Mouse (Mus musculus) neural tube, embryonic 15.5 days (tissue): ENCODE data around the gene Gast. TPM values are rescaled to one million over a fixed set of nuclear protein-coding genes. Genes with fewer than 3 reads are reported as not detected.
"Not testable (repeated sequence)": the region's sequence is repeated elsewhere in the genome, so short reads cannot be mapped to it uniquely, and the experiment has no call there.

Source experiments
- ATAC-seq: fragments of 200-750 bp; cut with Nextera tagmentation; 2 replicates; pipeline ENCODE4 v1.8.0; 2017; ENCODE audit warnings: mild to moderate bottlenecking, moderate TSS enrichment, moderate library complexity; ENCODE audit not compliant: low FRiP score
- H3K27ac ChIP-seq: fragments of 300-500 bp; sonication (generic); replicated peaks from 2 replicates; pipeline ENCODE4 v1.5.1; 2015; ENCODE audit warnings: mild to moderate bottlenecking, inconsistent platforms
- H3K27me3 ChIP-seq: fragments of 300-500 bp; sonication (generic); replicated peaks from 2 replicates; pipeline ENCODE4 v1.6.1; 2015; ENCODE audit warnings: inconsistent platforms
- H3K36me3 ChIP-seq: fragments of 300-500 bp; sonication (generic); 2 replicates; pipeline ENCODE4 v1.6.1; 2015; ENCODE audit warnings: inconsistent platforms
- H3K4me1 ChIP-seq: fragments of 300-500 bp; sonication (generic); 2 replicates; pipeline ENCODE4 v1.6.1; 2015; ENCODE audit warnings: inconsistent platforms
- H3K4me2 ChIP-seq: fragments of 300-500 bp; sonication (generic); 2 replicates; pipeline ENCODE4 v1.6.1; 2015; ENCODE audit warnings: inconsistent platforms, mild to moderate bottlenecking, moderate library complexity
- H3K4me3 ChIP-seq: fragments of 300-500 bp; sonication (generic); replicated peaks from 2 replicates; pipeline ENCODE4 v1.5.1; 2015; ENCODE audit warnings: mild to moderate bottlenecking, inconsistent platforms
- H3K9ac ChIP-seq: fragments of 300-500 bp; sonication (generic); replicated peaks from 2 replicates; pipeline ENCODE4 v1.6.1; 2015; ENCODE audit warnings: mild to moderate bottlenecking, inconsistent platforms
- H3K9me3 ChIP-seq: fragments of 300-500 bp; sonication (generic); replicated peaks from 2 replicates; pipeline ENCODE4 v1.6.1; 2016; ENCODE audit warnings: inconsistent platforms
- WGBS: fragments of 180-500 bp; shearing (Covaris S2); methylation state at CpG from one replicate; pipeline ENCODE4 v1.1.7; 2015; ENCODE audit warnings: mixed read lengths; 5-methylcytosine and 5-hydroxymethylcytosine counted together
- polyA plus RNA-seq: library from polyadenylated mRNA; unstranded; fragments of >200 nt; fragmentation: Nextera tagmentation; extraction: Ambion mirVana; gene quantifications from 2 replicates; pipeline ENCODE4 v1.2.1, GENCODE M21; 2015

Gast gene
- polyA plus RNA-seq, 1 experiment from 2014 or later, result not detected

DNA sequence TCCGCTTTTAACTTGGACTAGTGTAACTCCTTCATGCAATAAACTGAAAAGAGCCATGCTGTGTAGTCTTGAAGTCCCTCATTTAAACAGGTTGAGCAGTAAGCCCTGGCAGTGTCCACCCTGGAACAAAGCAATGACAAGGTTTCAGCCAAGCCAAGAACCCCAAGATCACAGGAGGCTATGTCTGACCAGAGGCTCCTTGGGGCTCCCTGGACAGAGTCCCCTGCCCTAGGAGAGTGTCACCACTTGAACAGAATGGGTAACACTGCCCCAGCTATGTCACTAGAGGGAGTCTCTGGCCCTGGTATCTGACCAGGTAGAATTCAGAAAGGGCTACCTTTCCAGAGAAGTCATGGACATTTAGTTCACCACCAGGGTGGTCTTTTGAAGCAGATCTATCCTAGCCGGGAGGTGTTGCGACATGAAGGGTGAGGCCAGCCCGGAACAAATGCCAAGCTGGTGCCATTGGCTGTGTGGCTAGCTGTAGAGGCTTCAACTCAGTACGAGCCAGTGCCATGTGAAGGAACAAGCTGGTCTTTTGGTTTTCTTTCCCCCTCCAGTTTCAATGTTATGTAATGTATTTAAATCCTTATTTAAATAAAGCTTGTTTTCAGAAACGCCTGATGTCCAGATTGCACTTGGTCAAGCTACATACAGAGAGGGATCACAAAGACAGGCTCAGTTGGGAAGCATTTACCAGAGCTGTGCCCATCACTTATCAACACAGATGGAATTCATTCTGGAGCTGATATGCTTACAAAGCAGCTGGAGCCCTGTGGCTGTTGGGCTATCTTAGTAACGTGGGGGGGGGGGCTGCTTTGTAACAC is 12.5 kb upstream of the Gast start:
- not testable (repeated sequence) for H3K9ac ChIP-seq, ATAC-seq, H3K27ac ChIP-seq, H3K27me3 ChIP-seq, H3K4me2 ChIP-seq, H3K9me3 ChIP-seq
- 86% methylated on average over 7 of the region's 7 CpGs for WGBS
- peaks cover 17% of the 10 kb centered on the region for H3K36me3 ChIP-seq
- peaks cover 18% of the 10 kb centered on the region for H3K4me1 ChIP-seq
- H3K4me3 ChIP-seq, result 0 out of 2 replicates have a peak overlapping the region, but pooled peaks have one; percentile 6

DNA sequence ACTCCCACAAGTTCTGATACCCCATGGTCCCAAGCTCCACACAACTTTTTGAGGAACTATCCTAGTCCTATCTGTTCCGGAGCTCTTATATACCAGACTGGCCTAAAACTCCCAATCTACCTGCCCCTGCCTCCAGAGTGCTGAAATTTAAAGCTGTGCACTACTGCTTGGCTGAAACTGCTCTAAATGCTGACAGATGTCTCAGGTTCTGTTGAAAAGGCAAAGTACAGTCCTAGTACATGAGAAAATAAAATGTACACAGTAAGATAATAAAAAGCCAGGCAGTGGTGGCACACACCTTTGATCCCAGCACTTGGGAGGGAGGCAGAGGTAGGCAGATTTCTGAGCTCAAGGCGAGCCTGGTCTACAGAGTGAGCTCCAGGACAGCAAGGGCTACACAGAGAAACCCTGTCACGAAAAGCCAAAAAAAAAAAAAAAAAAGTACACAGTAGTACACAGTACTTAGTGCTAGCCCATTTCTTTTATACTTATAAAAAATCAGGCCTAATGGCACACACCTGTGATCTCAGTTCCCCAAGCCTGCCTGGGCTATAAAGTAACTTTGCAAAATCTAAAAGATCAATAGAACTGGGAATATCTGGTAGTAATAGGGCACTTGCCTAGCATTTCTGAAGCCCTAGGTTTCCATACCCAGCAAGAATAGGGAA is 11.5 kb upstream of the Gast start:
- peaks cover 17% of the 10 kb centered on the region for H3K36me3 ChIP-seq
- H3K27ac ChIP-seq, result no peak overlapping the region
- no peak overlapping the region for H3K4me2 ChIP-seq
- WGBS, result 71% methylated on average over 3 of the region's 3 CpGs
- no peak for ATAC-seq
- no peak overlapping the region for H3K9ac ChIP-seq
- no peaks in the 10 kb centered on the region for H3K27me3 ChIP-seq
- peaks cover 21% of the 10 kb centered on the region for H3K4me1 ChIP-seq
- no peak overlapping the region for H3K4me3 ChIP-seq
- H3K9me3 ChIP-seq, result no peaks in the 10 kb centered on the region

DNA sequence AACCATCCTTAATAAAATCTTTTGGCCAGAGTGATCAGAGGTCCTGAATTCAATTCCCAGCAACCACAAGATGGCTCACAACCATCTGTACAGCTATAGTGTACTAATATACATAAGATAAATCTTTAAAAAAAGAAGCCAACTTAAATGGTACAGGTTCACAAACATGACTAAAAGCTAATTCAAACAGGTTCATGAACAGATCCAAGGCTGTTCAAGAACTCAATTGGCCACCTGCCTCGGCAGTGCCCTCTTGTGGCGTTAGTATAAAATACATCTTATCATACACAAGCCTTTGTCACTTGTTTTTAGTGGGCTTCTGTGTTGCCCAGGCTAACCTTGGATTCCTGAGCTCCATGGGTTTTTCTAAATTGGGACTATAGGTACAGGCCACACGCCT is 10.6 kb upstream of the Gast start:
- WGBS, result 24% methylated on average over 3 of the region's 3 CpGs
- no peak for ATAC-seq

DNA sequence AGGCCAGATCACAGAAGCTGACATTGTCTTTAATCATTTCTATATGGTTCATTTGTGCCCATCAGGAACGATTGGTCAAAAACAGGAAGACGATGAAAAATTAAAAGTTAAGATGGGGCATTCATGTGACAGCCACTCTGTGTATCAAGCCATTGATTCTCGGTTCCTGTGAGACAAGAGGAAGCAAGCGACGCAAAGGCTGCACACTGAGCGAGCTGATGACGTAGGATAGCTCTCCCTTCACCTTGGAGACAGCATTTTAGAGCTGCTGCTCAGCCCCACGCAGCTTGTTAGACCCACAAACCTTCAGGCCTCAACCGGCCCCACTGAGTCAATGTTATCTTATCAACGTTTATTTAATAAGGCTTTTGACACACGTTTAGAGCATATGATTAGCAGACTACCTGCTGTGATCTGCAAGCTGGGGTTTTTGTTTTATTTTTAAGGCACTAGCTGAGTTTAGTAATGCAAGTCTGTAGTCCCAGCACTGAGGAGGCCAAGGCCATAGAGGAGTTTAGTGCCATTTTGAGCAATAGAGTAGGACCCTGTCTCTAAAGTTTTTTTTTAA is 9.1 kb upstream of the Gast start:
- 64% methylated on average over 11 of the region's 11 CpGs for WGBS
- Histone ChIP-seq H3K9me3 (no peaks in the 10 kb centered on the region), H3K36me3 (peaks cover 17% of the 10 kb centered on the region), H3K4me1 (peaks cover 22% of the 10 kb centered on the region), H3K9ac (no peak overlapping the region), H3K4me3 (no peak overlapping the region), H3K27ac (no peak overlapping the region), H3K4me2 (no peak overlapping the region), H3K27me3 (no peaks in the 10 kb centered on the region)
- ATAC-seq, result no peak

More for the DNA sequence above, 10.6 kb upstream of the Gast start:
- Histone ChIP-seq H3K4me3 (no peak overlapping the region), H3K9ac (no peak overlapping the region), H3K27me3 (no peaks in the 10 kb centered on the region), H3K4me1 (peaks cover 21% of the 10 kb centered on the region), H3K9me3 (no peaks in the 10 kb centered on the region), H3K36me3 (peaks cover 17% of the 10 kb centered on the region), H3K4me2 (no peak overlapping the region), H3K27ac (no peak overlapping the region)

DNA sequence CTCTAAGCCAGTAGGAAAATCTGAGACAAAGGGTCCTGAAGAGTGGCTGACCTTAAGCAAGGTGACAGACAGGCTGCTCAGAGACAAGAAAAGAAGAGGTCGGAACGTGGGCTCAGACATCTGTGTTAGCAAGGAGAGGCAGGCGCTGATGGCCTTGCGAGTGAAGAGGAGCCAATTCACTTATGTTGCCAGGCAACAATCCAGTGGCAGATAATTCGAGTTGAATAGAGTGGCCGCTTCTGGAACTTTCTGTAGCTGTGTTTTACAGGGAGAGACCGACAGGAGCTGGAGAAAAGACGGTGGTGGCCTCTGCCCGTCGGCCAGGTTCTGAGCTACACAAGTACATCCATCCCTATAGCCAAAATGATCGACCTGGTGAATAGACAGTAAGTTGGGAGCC is 6.9 kb upstream of the Gast start:
- Histone ChIP-seq H3K4me3 (no peak overlapping the region), H3K36me3 (peaks cover 5% of the 10 kb centered on the region)
- 44% methylated on average over 11 of the region's 11 CpGs for WGBS

DNA sequence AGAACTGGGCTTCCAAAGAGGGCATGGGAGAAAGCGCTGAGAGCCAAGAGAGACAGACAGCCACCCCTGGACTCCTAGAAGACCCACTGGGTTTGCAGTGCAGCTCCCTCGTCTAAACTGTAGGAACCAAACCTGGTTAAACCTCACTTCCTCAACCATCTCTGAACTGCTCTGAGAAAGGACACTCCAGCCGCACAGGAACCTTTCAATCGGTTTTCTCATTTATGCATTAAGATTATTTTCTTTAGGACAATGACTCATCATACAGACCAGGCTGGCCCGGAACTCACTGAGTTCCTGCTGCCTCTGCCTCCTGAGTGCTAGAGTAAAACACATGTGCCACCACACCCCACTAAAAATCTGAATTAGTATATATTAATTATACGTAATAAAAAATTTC is 6.4 kb upstream of the Gast start:
- peaks cover under 1% of the 10 kb centered on the region; the same call in 1 of the 2 replicates for H3K36me3 ChIP-seq
- no peak overlapping the region for H3K4me2 ChIP-seq
- H3K27ac ChIP-seq, result no peak overlapping the region
- H3K27me3 ChIP-seq, result no peaks in the 10 kb centered on the region
- no peak for ATAC-seq
- no peak overlapping the region for H3K9ac ChIP-seq
- peaks cover 26% of the 10 kb centered on the region for H3K4me1 ChIP-seq
- no peaks in the 10 kb centered on the region for H3K9me3 ChIP-seq
- 90% methylated on average over 6 of the region's 6 CpGs for WGBS
- H3K4me3 ChIP-seq, result no peak overlapping the region

More for the DNA sequence above, 6.9 kb upstream of the Gast start:
- H3K4me1 ChIP-seq, result peaks cover 22% of the 10 kb centered on the region
- H3K4me2 ChIP-seq, result no peak overlapping the region
- no peaks in the 10 kb centered on the region for H3K27me3 ChIP-seq
- no peaks in the 10 kb centered on the region for H3K9me3 ChIP-seq
- ATAC-seq, result no peak
- H3K9ac ChIP-seq, result no peak overlapping the region
- H3K27ac ChIP-seq, result no peak overlapping the region

DNA sequence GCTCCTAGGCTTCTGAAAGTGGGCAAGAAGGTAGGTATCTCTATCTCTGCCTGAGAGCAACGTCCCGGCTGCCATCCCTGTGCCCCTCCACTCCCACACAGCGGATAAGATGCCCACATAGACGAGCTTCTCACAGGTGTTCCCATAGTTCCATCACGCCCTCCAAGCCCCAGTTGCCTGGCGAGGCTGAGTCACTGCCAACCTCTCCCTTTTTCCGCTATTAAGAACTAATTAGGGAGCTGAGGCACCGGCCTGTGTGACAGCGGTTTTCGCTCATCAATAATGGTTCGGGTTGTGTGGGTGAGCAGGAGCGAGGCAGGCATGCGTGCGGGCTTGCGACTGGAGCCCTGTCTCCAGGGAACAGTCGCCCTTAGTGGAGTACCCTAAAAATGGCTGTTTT is 4.0 kb upstream of the Gast start:
- H3K9me3 ChIP-seq, result no peaks in the 10 kb centered on the region
- H3K4me2 ChIP-seq, result no peak overlapping the region
- no peaks in the 10 kb centered on the region for H3K27me3 ChIP-seq
- no peak for ATAC-seq
- 34% methylated on average over 16 of the region's 16 CpGs for WGBS
- peaks cover 43% of the 10 kb centered on the region for H3K4me1 ChIP-seq
- no peak overlapping the region for H3K4me3 ChIP-seq
- H3K27ac ChIP-seq, result 0 out of 2 replicates have a peak overlapping the region, but pooled peaks have one; percentile 33
- H3K36me3 ChIP-seq, result no peaks in the 10 kb centered on the region
- no peak overlapping the region for H3K9ac ChIP-seq

DNA sequence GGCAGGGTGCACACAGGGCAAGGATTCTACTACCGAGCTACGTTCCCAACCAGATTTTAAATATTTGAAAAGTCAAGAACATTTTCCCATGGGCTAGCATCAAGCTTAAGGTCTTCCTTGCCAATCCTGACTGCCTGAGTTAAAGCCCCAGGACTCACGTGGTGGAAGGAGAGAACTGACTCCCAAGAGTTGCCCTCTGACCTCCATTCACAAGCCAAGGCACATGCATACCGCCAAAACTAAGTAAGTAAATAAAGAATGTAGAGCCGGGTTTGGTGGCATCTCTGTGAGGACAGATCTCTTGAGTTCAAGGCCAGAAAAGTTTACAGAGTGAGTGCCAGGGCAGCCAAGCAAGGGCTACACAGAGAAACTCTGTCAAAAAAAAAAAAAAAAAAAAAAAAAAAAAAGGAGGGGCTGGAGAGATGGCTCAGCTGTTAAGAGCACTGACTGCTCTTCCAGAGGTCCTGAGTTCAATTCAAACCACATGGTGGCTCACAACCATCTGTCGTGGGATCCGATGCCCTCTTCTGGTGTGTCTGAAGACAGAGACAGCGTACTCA is 3.3 kb upstream of the Gast start:
- H3K36me3 ChIP-seq, H3K4me3 ChIP-seq, ATAC-seq, H3K9me3 ChIP-seq, H3K4me2 ChIP-seq, H3K27ac ChIP-seq, H3K9ac ChIP-seq, H3K27me3 ChIP-seq: not testable (repeated sequence)
- H3K4me1 ChIP-seq, result peaks cover 50% of the 10 kb centered on the region
- 63% methylated on average over 8 of the region's 8 CpGs for WGBS

DNA sequence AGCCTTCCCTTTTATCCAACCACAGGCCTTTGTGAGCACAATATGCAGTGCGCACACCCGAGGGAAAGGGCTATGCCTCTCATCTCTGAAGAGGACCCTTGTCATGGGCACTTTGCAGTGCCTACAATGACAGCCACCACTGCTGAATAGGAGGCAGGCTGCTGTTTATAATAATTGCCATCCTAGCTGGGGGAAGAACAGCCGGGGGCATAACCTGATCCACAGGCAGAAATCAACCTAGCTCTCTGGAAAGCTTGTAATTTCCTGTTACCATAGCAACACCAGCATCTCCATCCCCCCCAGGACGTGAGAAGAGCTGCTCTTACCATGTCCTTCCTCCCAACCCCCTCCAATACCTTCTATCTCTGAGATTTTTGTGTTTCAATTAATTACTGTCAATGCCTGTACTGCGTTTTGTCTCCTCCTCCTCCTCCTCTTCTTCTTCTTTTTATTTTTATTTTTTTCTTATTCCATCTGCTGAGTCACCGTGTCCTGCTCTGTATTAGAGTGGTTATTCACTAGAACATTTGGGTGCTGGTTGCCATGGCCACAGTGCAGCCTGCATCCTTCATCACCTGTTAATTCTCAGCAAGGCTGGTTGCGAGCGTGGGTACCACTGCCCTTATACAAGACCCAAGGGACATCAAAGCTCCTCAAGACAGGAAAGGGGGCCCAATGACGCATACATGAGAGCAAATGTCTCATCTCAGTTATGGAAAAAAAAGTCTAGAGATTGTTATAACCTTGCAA is 1.3 kb upstream of the Gast start:
- Histone ChIP-seq H3K4me2 (peak overlapping the region; percentile 15; the same call in 1 of the 2 replicates), H3K9ac (no peak overlapping the region), H3K4me3 (no peak overlapping the region), H3K4me1 (peaks cover 48% of the 10 kb centered on the region), H3K27me3 (no peaks in the 10 kb centered on the region), H3K27ac (peak overlapping the region; percentile 85), H3K36me3 (no peaks in the 10 kb centered on the region), H3K9me3 (no peaks in the 10 kb centered on the region)
- 22% methylated on average over 9 of the region's 9 CpGs for WGBS
- peak; percentile 75 for ATAC-seq

DNA sequence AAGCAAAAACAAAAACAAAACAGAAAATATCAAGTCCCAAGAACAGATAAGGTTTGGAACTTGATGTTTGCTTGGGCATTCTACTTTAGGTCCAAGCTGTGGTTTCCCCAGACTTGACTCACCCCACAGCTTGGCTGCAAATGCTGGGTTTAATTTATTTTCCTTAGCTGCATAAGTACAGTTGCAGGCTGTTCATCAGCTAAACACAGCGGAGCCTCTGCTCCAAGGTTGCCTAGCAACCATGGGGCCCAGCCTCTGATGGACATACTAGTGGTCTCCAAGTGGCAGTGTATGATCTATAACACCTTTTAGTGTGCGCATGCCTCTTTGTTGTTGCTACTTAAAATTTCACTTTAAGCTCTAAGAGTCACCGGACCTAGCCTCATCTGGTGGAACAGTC is 1.5 kb downstream of the Gast start:
- Histone ChIP-seq H3K27ac (peak overlapping the region; percentile 69), H3K4me2 (no peak overlapping the region), H3K27me3 (no peaks in the 10 kb centered on the region), H3K36me3 (no peaks in the 10 kb centered on the region), H3K4me1 (peaks cover 38% of the 10 kb centered on the region), H3K4me3 (no peak overlapping the region), H3K9ac (no peak overlapping the region), H3K9me3 (no peaks in the 10 kb centered on the region)
- 28% methylated on average over 3 of the region's 3 CpGs for WGBS
- ATAC-seq, result 0 out of 2 replicates have a peak, but pooled peaks have one; percentile 28

DNA sequence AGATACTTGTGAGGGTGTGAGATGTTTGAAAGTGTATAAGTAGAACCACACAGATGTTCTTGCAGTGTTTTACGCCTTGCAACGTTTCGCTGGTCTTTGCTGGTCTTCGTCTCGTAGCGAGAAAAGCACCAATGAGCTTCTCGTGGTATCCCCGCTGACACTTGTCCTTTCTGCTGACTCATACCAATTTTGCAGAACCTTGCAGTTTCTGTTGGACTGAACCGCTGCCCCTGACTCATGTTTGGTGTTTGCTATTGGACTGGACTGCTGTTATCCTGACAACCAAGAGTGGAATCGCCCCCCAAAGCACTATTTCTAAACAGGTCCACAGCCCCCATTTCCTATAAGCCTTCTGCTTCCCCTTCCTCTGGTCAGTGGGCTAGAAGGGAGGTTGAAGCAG is 10.1 kb downstream of the Gast start:
- H3K9ac ChIP-seq, result no peak overlapping the region
- no peaks in the 10 kb centered on the region for H3K36me3 ChIP-seq
- no peaks in the 10 kb centered on the region for H3K27me3 ChIP-seq
- H3K4me3 ChIP-seq, result no peak overlapping the region
- WGBS, result 88% methylated on average over 10 of the region's 10 CpGs
- no peak overlapping the region for H3K27ac ChIP-seq
- peaks cover 10% of the 10 kb centered on the region for H3K4me1 ChIP-seq
- no peak for ATAC-seq
- no peak overlapping the region for H3K4me2 ChIP-seq
- no peaks in the 10 kb centered on the region for H3K9me3 ChIP-seq
